Comparison of ENCODE assay signal across 14 mouse cellular contexts in the genomic region with DNA sequence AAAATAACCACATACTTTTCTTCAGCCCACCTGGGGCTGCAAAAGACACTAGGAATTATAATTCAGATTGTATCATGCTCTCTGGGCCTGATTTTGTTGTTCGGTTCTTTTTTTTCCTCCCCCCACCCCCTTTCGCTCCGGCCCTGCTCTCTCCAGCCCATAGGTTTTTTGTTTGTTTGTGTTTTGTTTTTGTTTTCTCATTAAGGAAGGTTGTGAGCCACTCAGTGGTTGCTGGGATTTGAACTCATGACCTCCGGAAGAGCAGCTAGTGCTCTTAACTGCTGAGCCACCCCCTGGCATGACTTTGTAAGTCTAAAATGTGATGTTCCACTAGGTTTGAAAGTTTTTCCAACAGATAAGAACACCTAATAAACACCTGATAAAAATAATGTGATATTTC. TPM values are rescaled to one million over a fixed set of nuclear protein-coding genes. Genes with fewer than 3 reads are reported as not detected.
A peak's percentile ranks its signal among the peaks of the same experiment; 100 is the strongest.
DNase-seq lines count a peak whose midpoint lies in the region; ATAC-seq lines count a peak whose summit lies in the region.
"Had no signal": no experiment of that assay in that cellular context is flagged by ENCODE, and none has a peak within 500 bp of the region (broad histone marks: within the 10 kb centered on the region; RNA-seq: fewer than 3 reads in every experiment).

No protein-coding gene starts in this region.

- 0 out of 2 replicates have a peak overlapping the region, but pooled peaks have one; percentile 72 for H3K4me3 ChIP-seq in intestine, embryonic 14.5 days (ENCODE audit: low read depth, low read length)
- H3K4me3 ChIP-seq in intestine, embryonic 16.5 days (ENCODE audit: low read length): no peak overlapping the region
- 0 out of 2 replicates have a peak overlapping the region, but pooled peaks have one; percentile 64 for H3K4me3 ChIP-seq in neural tube, embryonic 15.5 days (replicated peaks)
- H3K4me3 ChIP-seq in stomach, embryonic 16.5 days (replicated peaks; ENCODE audit: low read length): no peak overlapping the region

- no peak overlapping the region for H3K4me2 ChIP-seq in intestine, embryonic 14.5 days (ENCODE audit: low read length)
- H3K4me2 ChIP-seq in intestine, embryonic 16.5 days (ENCODE audit: low read depth, low read length): no peak overlapping the region
- H3K4me2 ChIP-seq in neural tube, embryonic 15.5 days: peak overlapping the region; percentile 72
- H3K4me2 ChIP-seq in stomach, embryonic 16.5 days (ENCODE audit: low read depth, low read length): no peak overlapping the region

- no peak overlapping the region for H3K9ac ChIP-seq in intestine, embryonic 14.5 days (ENCODE audit: low read length)
- H3K9ac ChIP-seq in intestine, embryonic 16.5 days (ENCODE audit: low read depth, low read length): no peak overlapping the region
- H3K9ac ChIP-seq in neural tube, embryonic 15.5 days (replicated peaks): no peak overlapping the region
- H3K9ac ChIP-seq in stomach, embryonic 16.5 days (ENCODE audit: low read length): no peak overlapping the region

- H3K4me1 ChIP-seq in intestine, embryonic 14.5 days (replicated peaks; ENCODE audit: control insufficient read depth, insufficient read depth, low read length): peaks cover 24% of the 10 kb centered on the region
- peaks cover 30% of the 10 kb centered on the region for H3K4me1 ChIP-seq in intestine, embryonic 16.5 days (ENCODE audit: control insufficient read depth, insufficient read depth, low read length)
- H3K4me1 ChIP-seq in neural tube, embryonic 15.5 days: peaks cover 37% of the 10 kb centered on the region
- peaks cover 24% of the 10 kb centered on the region for H3K4me1 ChIP-seq in stomach, embryonic 16.5 days (ENCODE audit: control insufficient read depth, insufficient read depth, low read length)

- ATAC-seq in intestine, embryonic 14.5 days (replicated peaks; ENCODE audit: low FRiP score, low TSS enrichment, low read depth): no peak
- no peak for ATAC-seq in intestine, embryonic 16.5 days
- ATAC-seq in neural tube, embryonic 15.5 days (ENCODE audit: low FRiP score): no peak
- no peak for ATAC-seq in stomach, embryonic 16.5 days (ENCODE audit: insufficient read depth, low FRiP score)
- ATAC-seq: Patski had no signal

- H3K36me3 ChIP-seq in intestine, embryonic 14.5 days (ENCODE audit: control insufficient read depth, insufficient read depth, low read length): no peaks in the 10 kb centered on the region
- H3K36me3 ChIP-seq in intestine, embryonic 16.5 days (ENCODE audit: control insufficient read depth, insufficient read depth, low read length): no peaks in the 10 kb centered on the region
- no peaks in the 10 kb centered on the region for H3K36me3 ChIP-seq in neural tube, embryonic 15.5 days
- H3K36me3 ChIP-seq in stomach, embryonic 16.5 days (ENCODE audit: control insufficient read depth, insufficient read depth, low read length): no peaks in the 10 kb centered on the region

- 0 out of 2 replicates have a peak overlapping the region, but pooled peaks have one; percentile 86 for H3K27ac ChIP-seq in intestine, embryonic 14.5 days (ENCODE audit: low read depth)
- H3K27ac ChIP-seq in intestine, embryonic 16.5 days (ENCODE audit: low read length): no peak overlapping the region
- H3K27ac ChIP-seq in neural tube, embryonic 15.5 days (replicated peaks): no peak overlapping the region
- peak overlapping the region; percentile 18; the same call in 1 of the 2 replicates for H3K27ac ChIP-seq in stomach, embryonic 16.5 days (ENCODE audit: low read length)

- 84% methylated on average over 4 of the region's 4 CpGs for WGBS in intestine, embryonic 14.5 days
- WGBS in intestine, embryonic 16.5 days: 78% methylated on average over 4 of the region's 4 CpGs
- 80% methylated on average over 4 of the region's 4 CpGs for WGBS in neural tube, embryonic 15.5 days
- WGBS in stomach, embryonic 16.5 days: 85% methylated on average over 4 of the region's 4 CpGs

- H3K9me3 ChIP-seq in intestine, embryonic 14.5 days (ENCODE audit: control insufficient read depth, low read length): no peaks in the 10 kb centered on the region
- no peaks in the 10 kb centered on the region for H3K9me3 ChIP-seq in intestine, embryonic 16.5 days (ENCODE audit: control insufficient read depth, low read length)
- no peaks in the 10 kb centered on the region for H3K9me3 ChIP-seq in neural tube, embryonic 15.5 days (replicated peaks)
- no peaks in the 10 kb centered on the region for H3K9me3 ChIP-seq in stomach, embryonic 16.5 days (replicated peaks; ENCODE audit: control insufficient read depth, low read length)
- H3K9me3 ChIP-seq: forebrain, embryonic 10.5 days; megakaryocyte, embryonic 14.5 days had no signal

- peak; percentile 52 for DNase-seq in cerebellum, adult 9-11 months
- DNase-seq in cerebellum, adult 18-20 months: no peak
- DNase-seq in intestine, embryonic 14.5 days (ENCODE audit: low spot score): no peak
- DNase-seq in neural tube, embryonic 10.5 days (ENCODE audit: extremely low spot score, low spot score): no peak
- no peak for DNase-seq in adipocyte (ENCODE audit: low spot score)
- DNase-seq: heart, postnatal 10 days; kidney, postnatal 10 days; lung, adult 2 months had no signal

- no peaks in the 10 kb centered on the region for H3K27me3 ChIP-seq in intestine, embryonic 14.5 days (replicated peaks; ENCODE audit: control insufficient read depth, insufficient read depth, low read length)
- H3K27me3 ChIP-seq in intestine, embryonic 16.5 days (replicated peaks; ENCODE audit: control insufficient read depth, insufficient read depth, low read length): no peaks in the 10 kb centered on the region
- H3K27me3 ChIP-seq in neural tube, embryonic 15.5 days (replicated peaks): no peaks in the 10 kb centered on the region
- no peaks in the 10 kb centered on the region for H3K27me3 ChIP-seq in stomach, embryonic 16.5 days (ENCODE audit: control insufficient read depth, insufficient read depth, low read length)
- H3K27me3 ChIP-seq: megakaryocyte, embryonic 14.5 days; Patski had no signal

RNA-seq across cellular contexts. Expression of a gene that starts 1.6 kb away (rescaled TPM):
- 53.4 and 58.7 TPM in 2 replicates for polyA plus RNA-seq in intestine, embryonic 14.5 days (2014; fragmentation: Nextera tagmentation; extraction: Ambion mirVana)
- 17.0 and 17.3 TPM in 2 replicates for polyA plus RNA-seq in intestine, embryonic 16.5 days (2015; fragmentation: Nextera tagmentation; extraction: Ambion mirVana)
- 38.8 and 44.6 TPM in 2 replicates for polyA plus RNA-seq in neural tube, embryonic 15.5 days (2015; fragmentation: Nextera tagmentation; extraction: Ambion mirVana)
- polyA plus RNA-seq in stomach, embryonic 16.5 days (2015; fragmentation: Nextera tagmentation; extraction: Ambion mirVana): 20.3 and 22.3 TPM in 2 replicates

RNA-seq across cellular contexts. Expression of a gene that starts 13.1 kb away (rescaled TPM):
- 18.6 and 21.1 TPM in 2 replicates for polyA plus RNA-seq in intestine, embryonic 14.5 days (2014; fragmentation: Nextera tagmentation; extraction: Ambion mirVana)
- 23.0 and 23.2 TPM in 2 replicates for polyA plus RNA-seq in intestine, embryonic 16.5 days (2015; fragmentation: Nextera tagmentation; extraction: Ambion mirVana)
- polyA plus RNA-seq in neural tube, embryonic 15.5 days (2015; fragmentation: Nextera tagmentation; extraction: Ambion mirVana): 22.8 and 29.5 TPM in 2 replicates
- 26.7 and 111 TPM in 2 replicates for polyA plus RNA-seq in stomach, embryonic 16.5 days (2015; fragmentation: Nextera tagmentation; extraction: Ambion mirVana)
- polyA plus RNA-seq: Patski had no signal

RNA-seq across cellular contexts. Expression of a gene that starts 20.9 kb away (rescaled TPM):
- polyA plus RNA-seq in intestine, embryonic 14.5 days (2014; fragmentation: Nextera tagmentation; extraction: Ambion mirVana): 1.5 and 1.7 TPM in 2 replicates
- 1.6 TPM in 2 replicates for polyA plus RNA-seq in intestine, embryonic 16.5 days (2015; fragmentation: Nextera tagmentation; extraction: Ambion mirVana)
- 1.8 and 2.4 TPM in 2 replicates for polyA plus RNA-seq in neural tube, embryonic 15.5 days (2015; fragmentation: Nextera tagmentation; extraction: Ambion mirVana)
- polyA plus RNA-seq in stomach, embryonic 16.5 days (2015; fragmentation: Nextera tagmentation; extraction: Ambion mirVana): 5.1 and 7.4 TPM in 2 replicates

RNA-seq across cellular contexts. Expression of a gene that starts 29.2 kb away (rescaled TPM):
- 0.57 and 0.77 TPM in 2 replicates for polyA plus RNA-seq in intestine, embryonic 14.5 days (2014; fragmentation: Nextera tagmentation; extraction: Ambion mirVana)
- polyA plus RNA-seq in intestine, embryonic 16.5 days (2015; fragmentation: Nextera tagmentation; extraction: Ambion mirVana): 1.1 and 1.3 TPM in 2 replicates
- 1.8 and 2.1 TPM in 2 replicates for polyA plus RNA-seq in neural tube, embryonic 15.5 days (2015; fragmentation: Nextera tagmentation; extraction: Ambion mirVana)
- polyA plus RNA-seq in stomach, embryonic 16.5 days (2015; fragmentation: Nextera tagmentation; extraction: Ambion mirVana): 2.2 TPM in 2 replicates

RNA-seq across cellular contexts. Expression of a gene that starts 42.6 kb away (rescaled TPM):
- polyA plus RNA-seq in intestine, embryonic 14.5 days (2014; fragmentation: Nextera tagmentation; extraction: Ambion mirVana): 1.7 and 5.2 TPM in 2 replicates
- 4.0 and 4.1 TPM in 2 replicates for polyA plus RNA-seq in intestine, embryonic 16.5 days (2015; fragmentation: Nextera tagmentation; extraction: Ambion mirVana)
- polyA plus RNA-seq in neural tube, embryonic 15.5 days (2015; fragmentation: Nextera tagmentation; extraction: Ambion mirVana): 13.1 and 14.1 TPM in 2 replicates
- polyA plus RNA-seq in stomach, embryonic 16.5 days (2015; fragmentation: Nextera tagmentation; extraction: Ambion mirVana): 12.1 and 15.0 TPM in 2 replicates

Comparison
In these comparisons a context has a peak if more than half of its experiments do, and no peak if none do; other contexts are left out.
1. H3K27ac ChIP-seq: peak in intestine, embryonic 14.5 days (single experiment) and stomach, embryonic 16.5 days (single experiment); none in intestine, embryonic 16.5 days (single experiment) and neural tube, embryonic 15.5 days (single experiment).
2. H3K4me3 ChIP-seq: peak in intestine, embryonic 14.5 days (single experiment) and neural tube, embryonic 15.5 days (single experiment); none in intestine, embryonic 16.5 days (single experiment) and stomach, embryonic 16.5 days (single experiment).